Mouse (Mus musculus): ENCODE data around the gene Eif3c.

DNA sequence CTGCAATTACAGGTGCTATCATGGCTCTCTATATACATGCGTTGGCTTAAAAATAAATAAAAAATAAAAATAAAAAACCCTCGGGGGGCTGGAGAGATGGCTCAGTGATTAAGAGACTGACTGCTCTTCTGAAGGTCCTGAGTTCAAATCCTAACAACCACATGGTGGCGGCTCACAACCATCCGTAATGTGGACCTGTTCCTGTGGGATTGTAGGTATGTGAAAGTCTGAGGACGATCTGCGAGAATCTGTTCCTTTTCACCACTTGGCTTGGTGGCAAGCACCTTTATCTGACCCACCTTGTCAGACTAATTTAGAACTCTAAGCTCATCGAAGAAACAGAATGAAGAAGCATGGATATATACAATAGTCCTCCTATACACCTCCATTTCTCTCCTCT, 66.8 kb downstream of the Eif3c start:
- no peak for TF ChIP-seq POLR2A (IDR thresholded peaks at IDR 0.05; ENCODE audit: borderline replicate concordance, control insufficient read depth, low read depth, low read length)
- TF ChIP-seq CTCF (IDR thresholded peaks at IDR 0.05; ENCODE audit: control insufficient read depth, insufficient read depth, low read length), result no peak
